Mouse (Mus musculus): ENCODE data around the gene Arhgap18.

- no peak for TF ChIP-seq TCF12 (IDR thresholded peaks at IDR 0.05; ENCODE audit: insufficient read depth, poor library complexity, severe bottlenecking)
- no peak for TF ChIP-seq TCF3 (IDR thresholded peaks at IDR 0.05; ENCODE audit: insufficient read length, low read depth)
- no peak for TF ChIP-seq POLR2A (IDR thresholded peaks at IDR 0.05; ENCODE audit: insufficient read length, low read depth)
- TF ChIP-seq MAX (IDR thresholded peaks at IDR 0.05; ENCODE audit: low read depth): no peak
- no peak for TF ChIP-seq SRF (IDR thresholded peaks at IDR 0.05; ENCODE audit: control insufficient read depth, insufficient read length, low read depth)
- TF ChIP-seq E2F4 (IDR thresholded peaks at IDR 0.05; ENCODE audit: insufficient read depth): no peak
- no peak for TF ChIP-seq USF1 (IDR thresholded peaks at IDR 0.05; ENCODE audit: low read depth)
- no peak for TF ChIP-seq POLR2AphosphoS2 (IDR thresholded peaks at IDR 0.05; ENCODE audit: insufficient read length, low read depth)
- TF ChIP-seq CEBPB (IDR thresholded peaks at IDR 0.05; ENCODE audit: insufficient read depth, poor library complexity, severe bottlenecking): no peak
- TF ChIP-seq MYOG (IDR thresholded peaks at IDR 0.05; ENCODE audit: control insufficient read depth in 1 of 3, insufficient read depth in 1 of 3, insufficient read length in 2 of 3, low read depth in 2 of 3): no peak
Observed at GRCm38 (mm10) chr10:26877309-26877708, 124.1 kb downstream of the Arhgap18 start.
